Mouse (Mus musculus): ENCODE results near the gene Odf3.
A peak's percentile ranks its signal among the peaks of the same experiment; 100 is the strongest.

The Odf3 gene

GRCm38 (mm10) chr7:140847755-140848580 is at the start of gene Odf3:
Gene Odf3 (plus strand): TSS chr7:140847805.
- DNase-seq: no peak

- DNase-seq: no peak
Observed at GRCm38 (mm10) chr7:140798212-140798611, 49.4 kb upstream of the Odf3 start.

GRCm38 (mm10) chr7:140802629-140803028 is 45.0 kb upstream of the Odf3 start:
- no peak for DNase-seq

- DNase-seq: peak; percentile 34
Observed at GRCm38 (mm10) chr7:140805704-140806103, 41.9 kb upstream of the Odf3 start.

- DNase-seq: no peak
Observed at GRCm38 (mm10) chr7:140810496-140810895, 37.1 kb upstream of the Odf3 start.

GRCm38 (mm10) chr7:140811714-140812113 is 35.9 kb upstream of the Odf3 start:
- DNase-seq: no peak

- DNase-seq: no peak
Observed at GRCm38 (mm10) chr7:140812850-140813249, 34.8 kb upstream of the Odf3 start.

- DNase-seq: peak; percentile 20
Observed at GRCm38 (mm10) chr7:140820173-140820572, 27.4 kb upstream of the Odf3 start.

- no peak for DNase-seq
Observed at GRCm38 (mm10) chr7:140821305-140821652, 26.3 kb upstream of the Odf3 start.

- DNase-seq: peak; percentile 80
Observed at GRCm38 (mm10) chr7:140821653-140822329, 25.8 kb upstream of the Odf3 start, which contains the start of gene Zfp941. Gene Zfp941 (minus strand): TSS chr7:140822178.

- no peak for DNase-seq
Observed at GRCm38 (mm10) chr7:140822731-140823130, 24.9 kb upstream of the Odf3 start.

- DNase-seq: peak; percentile 51
Observed at GRCm38 (mm10) chr7:140828171-140828881, 19.3 kb upstream of the Odf3 start.

- DNase-seq: no peak
Observed at GRCm38 (mm10) chr7:140831447-140831846, 16.2 kb upstream of the Odf3 start.

GRCm38 (mm10) chr7:140833341-140833740 is 14.3 kb upstream of the Odf3 start:
- DNase-seq: no peak

- no peak for DNase-seq
Observed at GRCm38 (mm10) chr7:140834968-140835757, 12.4 kb upstream of the Odf3 start, which contains the start of gene Urah. Gene Urah (plus strand): TSS chr7:140835018.

GRCm38 (mm10) chr7:140835758-140836087 is 11.9 kb upstream of the Odf3 start:
- no peak for DNase-seq

GRCm38 (mm10) chr7:140836243-140837115 is 11.1 kb upstream of the Odf3 start:
- DNase-seq: no peak

- DNase-seq: no peak
Observed at GRCm38 (mm10) chr7:140839556-140839955, 8.0 kb upstream of the Odf3 start.

GRCm38 (mm10) chr7:140840750-140841735 is 6.6 kb upstream of the Odf3 start:
- DNase-seq: no peak

GRCm38 (mm10) chr7:140843806-140844205 is 3.8 kb upstream of the Odf3 start:
- DNase-seq: no peak
